Mouse (Mus musculus): ENCODE data around the gene Hira. TPM values are rescaled to one million over a fixed set of nuclear protein-coding genes. Genes with fewer than 3 reads are reported as not detected.

Hira gene
- total RNA-seq, 2 experiments from 2014 or later: 98.0 to 99.4 TPM

- DNase-seq (ENCODE audit: low spot score in 2 of 2): no peak
Observed at GRCm38 (mm10) chr16:19013550-19013949, 136.7 kb downstream of the Hira start.

GRCm38 (mm10) chr16:19014650-19015049 lies 137.8 kb downstream of the Hira start:
- no peak for DNase-seq (ENCODE audit: low spot score in 2 of 2)

Other genes starting within 250 kb of the Hira start
- 100 to 1,000 TPM; 543 to 588 TPM for gene Sept5, start 247.1 kb upstream of the Hira start, total RNA-seq (2021)
- gene Cldn5, start 100.2 kb upstream of the Hira start, total RNA-seq (2021): 10 to 100 TPM; 89.4 to 99.1 TPM
- 10 to 100 TPM; 93.8 to 95.9 TPM for gene Ufd1, start 65.3 kb upstream of the Hira start, total RNA-seq (2021)
- gene Cdc45, start 65.0 kb upstream of the Hira start, total RNA-seq (2021): 1 to 10 TPM; 4.0 to 4.3 TPM
- gene 2510002D24Rik, start 40.5 kb upstream of the Hira start, total RNA-seq (2021): 10 to 100 TPM; 22.2 to 24.7 TPM
- 10 to 100 TPM in 1 of 2 experiments, 1 to 10 TPM in 1; 8.8 to 16.9 TPM for gene Gm28539, start 40.5 kb upstream of the Hira start, total RNA-seq (2021)
- gene Mrpl40, start 175 bp upstream of the Hira start, total RNA-seq (2021): 10 to 100 TPM; 34.9 to 39.4 TPM

Measured in layer of hippocampus, postnatal 10 days (tissue).